Comparison of ENCODE assay signal across 11 mouse cellular contexts in genomic region chr16:50380232-50380631, GRCm38 (mm10). TPM values are rescaled to one million over a fixed set of nuclear protein-coding genes. Genes with fewer than 3 reads are reported as not detected.
DNase-seq lines count a peak whose midpoint lies in the region; ATAC-seq and TF ChIP-seq lines count a peak whose summit lies in the region.
"Had no signal": no experiment of that assay in that cellular context is flagged by ENCODE, and none has a peak within 500 bp of the region (broad histone marks: within the 10 kb centered on the region; RNA-seq: fewer than 3 reads in every experiment).

No protein-coding gene starts in this region.

- no peak overlapping the region for H3K27ac ChIP-seq in heart, embryonic 12.5 days (ENCODE audit: poor library complexity, severe bottlenecking)
- no peak overlapping the region for H3K27ac ChIP-seq in hindbrain, embryonic 14.5 days
- no peak overlapping the region for H3K27ac ChIP-seq in midbrain, embryonic 16.5 days (ENCODE audit: low read length)
- H3K27ac ChIP-seq in forebrain, postnatal 0 days (ENCODE audit: low read depth, low read length), result no peak overlapping the region
- H3K27ac ChIP-seq: embryonic facial prominence, embryonic 12.5 days; forebrain, embryonic 12.5 days had no signal

- intact Hi-C loops in heart, postnatal 36 days (cut with DNase I), result loop anchor here (2.0 to 5.0 kb wide), 2 partner anchors 51 to 147 kb away; no protein-coding TSS in a partner anchor

- peaks cover 19% of the 10 kb centered on the region for H3K4me1 ChIP-seq in heart, embryonic 12.5 days (replicated peaks)
- peaks cover 11% of the 10 kb centered on the region for H3K4me1 ChIP-seq in hindbrain, embryonic 14.5 days (replicated peaks; ENCODE audit: control insufficient read depth, insufficient read depth, low read length)
- H3K4me1 ChIP-seq in midbrain, embryonic 16.5 days (ENCODE audit: control insufficient read depth, insufficient read depth, low read length), result peaks cover 12% of the 10 kb centered on the region
- no peaks in the 10 kb centered on the region for H3K4me1 ChIP-seq in forebrain, postnatal 0 days (ENCODE audit: insufficient read depth)

- TF ChIP-seq POLR2A in brain, embryonic 14.5 days (IDR thresholded peaks at IDR 0.05; ENCODE audit: borderline replicate concordance, extremely low read depth, insufficient read depth, insufficient read length, poor library complexity, severe bottlenecking), result no peak

- no peak overlapping the region for H3K9ac ChIP-seq in heart, embryonic 12.5 days
- 0 out of 2 replicates have a peak overlapping the region, but pooled peaks have one; percentile 9 for H3K9ac ChIP-seq in hindbrain, embryonic 14.5 days
- H3K9ac ChIP-seq in midbrain, embryonic 16.5 days (ENCODE audit: low read depth, low read length), result no peak overlapping the region
- H3K9ac ChIP-seq in forebrain, postnatal 0 days, result no peak overlapping the region
- H3K9ac ChIP-seq: embryonic facial prominence, embryonic 12.5 days had no signal

- WGBS in heart, embryonic 12.5 days, result 56% methylated on average over 7 of the region's 7 CpGs
- WGBS in hindbrain, embryonic 14.5 days, result 18% methylated on average over 7 of the region's 7 CpGs
- 17% methylated on average over 7 of the region's 7 CpGs for WGBS in midbrain, embryonic 16.5 days
- 50% methylated on average over 7 of the region's 7 CpGs for WGBS in forebrain, postnatal 0 days

- TF ChIP-seq CTCF in brain, embryonic 14.5 days (IDR thresholded peaks at IDR 0.05; ENCODE audit: borderline replicate concordance, extremely low read depth, insufficient read depth, insufficient read length), result no peak
- no peak for TF ChIP-seq CTCF in forebrain, postnatal 0 days (IDR thresholded peaks at IDR 0.05; ENCODE audit: low read depth)

- H3K9me3 ChIP-seq in heart, embryonic 12.5 days (replicated peaks), result no peaks in the 10 kb centered on the region
- no peaks in the 10 kb centered on the region for H3K9me3 ChIP-seq in hindbrain, embryonic 14.5 days (ENCODE audit: control insufficient read depth, low read length)
- no peaks in the 10 kb centered on the region for H3K9me3 ChIP-seq in midbrain, embryonic 16.5 days (replicated peaks; ENCODE audit: control insufficient read depth, low read length, poor library complexity, severe bottlenecking)
- H3K9me3 ChIP-seq in forebrain, postnatal 0 days (ENCODE audit: low read length), result no peaks in the 10 kb centered on the region
- H3K9me3 ChIP-seq: embryonic facial prominence, embryonic 12.5 days; forebrain, embryonic 12.5 days had no signal

- no peaks in the 10 kb centered on the region for H3K36me3 ChIP-seq in heart, embryonic 12.5 days
- H3K36me3 ChIP-seq in hindbrain, embryonic 14.5 days (replicated peaks; ENCODE audit: control insufficient read depth, insufficient read depth), result no peaks in the 10 kb centered on the region
- no peaks in the 10 kb centered on the region for H3K36me3 ChIP-seq in midbrain, embryonic 16.5 days (ENCODE audit: control insufficient read depth, insufficient read depth, low read length)
- H3K36me3 ChIP-seq in forebrain, postnatal 0 days (ENCODE audit: insufficient read depth), result no peaks in the 10 kb centered on the region
- H3K36me3 ChIP-seq: embryonic facial prominence, embryonic 12.5 days; forebrain, embryonic 12.5 days had no signal

- DNase-seq in heart, postnatal 36 days, result no peak
- DNase-seq in brain, embryonic 14.5 days (ENCODE audit: low read depth), result peak; percentile 8
- DNase-seq in hindbrain, embryonic 14.5 days (ENCODE audit: low spot score), result no peak
- no peak for DNase-seq in forebrain, postnatal 0 days
- no peak for DNase-seq in layer of hippocampus, postnatal 36 days
- DNase-seq in left cerebral cortex, adult 8-10 months (ENCODE audit: low spot score in 2 of 2), result no peak
- DNase-seq: gastrocnemius, postnatal 25 days had no signal

- H3K4me2 ChIP-seq in heart, embryonic 12.5 days, result 0 out of 2 replicates have a peak overlapping the region, but pooled peaks have one; percentile 62
- peak overlapping the region; percentile 44; the same call in 1 of the 2 replicates for H3K4me2 ChIP-seq in hindbrain, embryonic 14.5 days (replicated peaks)
- H3K4me2 ChIP-seq in midbrain, embryonic 16.5 days (ENCODE audit: low read length), result peak overlapping the region; percentile 45; the same call in 1 of the 2 replicates
- no peak overlapping the region for H3K4me2 ChIP-seq in forebrain, postnatal 0 days (ENCODE audit: low read depth)

- no peak overlapping the region for H3K4me3 ChIP-seq in heart, embryonic 12.5 days
- H3K4me3 ChIP-seq in hindbrain, embryonic 14.5 days (replicated peaks; ENCODE audit: low read length), result no peak overlapping the region
- no peak overlapping the region for H3K4me3 ChIP-seq in midbrain, embryonic 16.5 days (ENCODE audit: low read depth, low read length)
- H3K4me3 ChIP-seq in forebrain, postnatal 0 days (ENCODE audit: low read depth, low read length), result no peak overlapping the region
- H3K4me3 ChIP-seq: embryonic facial prominence, embryonic 12.5 days; forebrain, embryonic 12.5 days had no signal

- no peak for ATAC-seq in heart, embryonic 12.5 days (ENCODE audit: insufficient number of reproducible peaks, low FRiP score)
- ATAC-seq in hindbrain, embryonic 14.5 days (ENCODE audit: low FRiP score), result no peak
- peak; percentile 14; the same call in 1 of the 2 replicates for ATAC-seq in midbrain, embryonic 16.5 days
- ATAC-seq in forebrain, postnatal 0 days, result no peak

- no peaks in the 10 kb centered on the region for H3K27me3 ChIP-seq in heart, embryonic 12.5 days (replicated peaks)
- H3K27me3 ChIP-seq in hindbrain, embryonic 14.5 days (ENCODE audit: control insufficient read depth, insufficient read depth, low read length), result no peaks in the 10 kb centered on the region; the same call in 1 of the 2 replicates
- no peaks in the 10 kb centered on the region for H3K27me3 ChIP-seq in midbrain, embryonic 16.5 days (ENCODE audit: control insufficient read depth, insufficient read depth, low read depth, low read length)
- H3K27me3 ChIP-seq in forebrain, postnatal 0 days (ENCODE audit: insufficient read depth, low read length), result no peaks in the 10 kb centered on the region
- H3K27me3 ChIP-seq: embryonic facial prominence, embryonic 12.5 days; forebrain, embryonic 12.5 days had no signal

RNA-seq across cellular contexts. Expression of gene Bbx, which starts 52.0 kb away (rescaled TPM):
- polyA plus RNA-seq in heart, embryonic 12.5 days (2016; fragmentation: Nextera tagmentation; extraction: Ambion mirVana), result 37.7 and 39.5 TPM in 2 replicates
- total RNA-seq in heart, postnatal 36 days (2021), result 10 to 100 TPM; 11.2 to 16.6 TPM
- 8.9 and 9.4 TPM in 2 replicates for polyA plus RNA-seq in brain, embryonic 14.5 days (2012; rRNA removed)
- polyA plus RNA-seq in hindbrain, embryonic 14.5 days (2014; fragmentation: Nextera tagmentation; extraction: Ambion mirVana), result 13.9 and 17.4 TPM in 2 replicates
- polyA plus RNA-seq in midbrain, embryonic 16.5 days (2015; fragmentation: Nextera tagmentation; extraction: Ambion mirVana), result 14.7 and 17.9 TPM in 2 replicates
- total RNA-seq in forebrain, postnatal 0 days (2014; rRNA removed), result 8.3 and 11.9 TPM in 2 replicates
- 3.9 and 13.2 TPM in 2 replicates for polyA plus RNA-seq in forebrain, postnatal 0 days (2015; fragmentation: Nextera tagmentation; extraction: Ambion mirVana)
- 10 to 100 TPM; 25.5 to 27.5 TPM for total RNA-seq in layer of hippocampus, postnatal 36 days (2021)
- total RNA-seq in left cerebral cortex, adult 8-10 months (2022), result 10 to 100 TPM; 23.5 to 28.2 (median 25.4) TPM
